Mouse (Mus musculus) lung, embryonic 15.5 days (tissue): ENCODE measurements around the gene Dock1. TPM values are rescaled to one million over a fixed set of nuclear protein-coding genes. Genes with fewer than 3 reads are reported as not detected.

Source experiments
- ATAC-seq: fragments of 200-750 bp; cut with Nextera tagmentation; 2 replicates; pipeline ENCODE4 v1.8.0; 2017; ENCODE audit warnings: moderate number of reproducible peaks, borderline replicate concordance; ENCODE audit not compliant: low FRiP score, low TSS enrichment; ENCODE audit errors: extremely low read depth
- H3K27ac ChIP-seq: fragments of 300-500 bp; sonication (generic); 2 replicates; pipeline ENCODE4 v1.5.1; 2015; ENCODE audit warnings: moderate library complexity, mild to moderate bottlenecking, inconsistent platforms
- H3K27me3 ChIP-seq: fragments of 300-500 bp; sonication (generic); 2 replicates; pipeline ENCODE4 v1.6.1; 2015; ENCODE audit warnings: inconsistent platforms
- H3K36me3 ChIP-seq: fragments of 300-500 bp; sonication (generic); 2 replicates; pipeline ENCODE4 v1.6.1; 2015; ENCODE audit warnings: inconsistent platforms
- H3K4me1 ChIP-seq: fragments of 300-500 bp; sonication (generic); 2 replicates; pipeline ENCODE4 v1.6.1; 2015; ENCODE audit warnings: inconsistent platforms
- H3K4me2 ChIP-seq: fragments of 300-500 bp; sonication (generic); 2 replicates; pipeline ENCODE4 v1.6.1; 2015; ENCODE audit warnings: inconsistent platforms, mild to moderate bottlenecking, moderate library complexity
- H3K4me3 ChIP-seq: fragments of 300-500 bp; sonication (generic); 2 replicates; pipeline ENCODE4 v1.5.1; 2015; ENCODE audit warnings: mild to moderate bottlenecking, inconsistent platforms
- H3K9ac ChIP-seq: fragments of 300-500 bp; sonication (generic); 2 replicates; pipeline ENCODE4 v1.6.1; 2015; ENCODE audit warnings: inconsistent platforms
- H3K9me3 ChIP-seq: fragments of 300-500 bp; sonication (generic); 2 replicates; pipeline ENCODE4 v1.6.1; 2016; ENCODE audit warnings: inconsistent platforms
- WGBS: fragments of 180-500 bp; shearing (Covaris S2); methylation state at CpG from one replicate; pipeline ENCODE4 v1.1.7; 2015; 5-methylcytosine and 5-hydroxymethylcytosine counted together
- polyA plus RNA-seq: library from polyadenylated mRNA; unstranded; fragments of >200 nt; fragmentation: Nextera tagmentation; extraction: Ambion mirVana; gene quantifications from 2 replicates; pipeline ENCODE4 v1.2.1, GENCODE M21; 2015

Dock1 gene
- polyA plus RNA-seq, 1 experiment from 2014 or later = 43.7 TPM

GRCm38 (mm10) chr7:134725551-134726529 is 55.4 kb downstream of the Dock1 start:
- Histone ChIP-seq H3K4me2 (peak overlapping the region; percentile 31), H3K9ac (no peak overlapping the region), H3K36me3 (no peaks in the 10 kb centered on the region), H3K4me3 (no peak overlapping the region), H3K27ac (peak overlapping the region; percentile 70), H3K9me3 (no peaks in the 10 kb centered on the region), H3K4me1 (peaks cover 23% of the 10 kb centered on the region), H3K27me3 (no peaks in the 10 kb centered on the region)
- peak; percentile 88 for ATAC-seq
- 33% methylated on average over 11 of the region's 11 CpGs for WGBS

- H3K9me3 ChIP-seq = no peaks in the 10 kb centered on the region
- H3K4me1 ChIP-seq = peaks cover 23% of the 10 kb centered on the region
- H3K4me3 ChIP-seq = no peak overlapping the region
- no peak overlapping the region for H3K27ac ChIP-seq
- no peak for ATAC-seq
- 83% methylated on average over 5 of the region's 5 CpGs for WGBS
- H3K9ac ChIP-seq = no peak overlapping the region
- H3K4me2 ChIP-seq = no peak overlapping the region
- H3K36me3 ChIP-seq = peaks cover under 1% of the 10 kb centered on the region; the same call in 1 of the 2 replicates
- H3K27me3 ChIP-seq = no peaks in the 10 kb centered on the region
Observed at GRCm38 (mm10) chr7:134726530-134727258, 56.2 kb downstream of the Dock1 start.

GRCm38 (mm10) chr7:134729348-134729747 is 58.9 kb downstream of the Dock1 start:
- no peak for ATAC-seq
- H3K27me3 ChIP-seq = no peaks in the 10 kb centered on the region

GRCm38 (mm10) chr7:134730406-134731126 is 60.1 kb downstream of the Dock1 start:
- 89% methylated on average over 3 of the region's 3 CpGs for WGBS
- no peak overlapping the region for H3K27ac ChIP-seq
- peaks cover 18% of the 10 kb centered on the region; the same call in 1 of the 2 replicates for H3K36me3 ChIP-seq

More at GRCm38 (mm10) chr7:134729348-134729747, 58.9 kb downstream of the Dock1 start:
- H3K4me3 ChIP-seq = no peak overlapping the region
- H3K4me1 ChIP-seq = peaks cover 20% of the 10 kb centered on the region
- no peak overlapping the region for H3K4me2 ChIP-seq
- no peaks in the 10 kb centered on the region for H3K9me3 ChIP-seq
- H3K9ac ChIP-seq = no peak overlapping the region
- peaks cover 8% of the 10 kb centered on the region; the same call in 1 of the 2 replicates for H3K36me3 ChIP-seq
- no peak overlapping the region for H3K27ac ChIP-seq

GRCm38 (mm10) chr7:134747059-134747458 is 76.6 kb downstream of the Dock1 start:
- H3K9ac ChIP-seq = no peak overlapping the region
- ATAC-seq = no peak
- no peak overlapping the region for H3K4me3 ChIP-seq
- H3K9me3 ChIP-seq = no peaks in the 10 kb centered on the region
- no peak overlapping the region for H3K27ac ChIP-seq
- H3K4me1 ChIP-seq = no peaks in the 10 kb centered on the region
- peaks cover 65% of the 10 kb centered on the region for H3K36me3 ChIP-seq
- WGBS = 96% methylated on average over 4 of the region's 4 CpGs
- no peaks in the 10 kb centered on the region for H3K27me3 ChIP-seq
- no peak overlapping the region for H3K4me2 ChIP-seq

More at GRCm38 (mm10) chr7:134730406-134731126, 60.1 kb downstream of the Dock1 start:
- H3K4me1 ChIP-seq = peaks cover 11% of the 10 kb centered on the region
- no peaks in the 10 kb centered on the region for H3K9me3 ChIP-seq
- no peak for ATAC-seq
- H3K4me2 ChIP-seq = no peak overlapping the region
- no peaks in the 10 kb centered on the region for H3K27me3 ChIP-seq
- H3K9ac ChIP-seq = no peak overlapping the region
- no peak overlapping the region for H3K4me3 ChIP-seq

GRCm38 (mm10) chr7:134748376-134748775 is 77.9 kb downstream of the Dock1 start:
- H3K36me3 ChIP-seq = peaks cover 70% of the 10 kb centered on the region
- H3K4me1 ChIP-seq = no peaks in the 10 kb centered on the region
- ATAC-seq = no peak
- no peak overlapping the region for H3K4me3 ChIP-seq
- no peak overlapping the region for H3K27ac ChIP-seq
- no peaks in the 10 kb centered on the region for H3K27me3 ChIP-seq
- H3K9me3 ChIP-seq = no peaks in the 10 kb centered on the region
- WGBS = 84% methylated on average over 3 of the region's 3 CpGs
- no peak overlapping the region for H3K4me2 ChIP-seq
- no peak overlapping the region for H3K9ac ChIP-seq

GRCm38 (mm10) chr7:134749613-134750012 is 79.2 kb downstream of the Dock1 start:
- Histone ChIP-seq H3K4me2 (no peak overlapping the region), H3K9ac (no peak overlapping the region), H3K9me3 (no peaks in the 10 kb centered on the region), H3K27ac (no peak overlapping the region), H3K27me3 (no peaks in the 10 kb centered on the region), H3K4me1 (no peaks in the 10 kb centered on the region), H3K36me3 (peaks cover 68% of the 10 kb centered on the region), H3K4me3 (no peak overlapping the region)
- 77% methylated on average over 1 of the region's 1 CpGs for WGBS
- ATAC-seq = no peak

- no peak for ATAC-seq
- 88% methylated on average over 3 of the region's 3 CpGs for WGBS
Observed at GRCm38 (mm10) chr7:134751496-134751895, 81.0 kb downstream of the Dock1 start.

GRCm38 (mm10) chr7:134753417-134753816 is 83.0 kb downstream of the Dock1 start:
- Histone ChIP-seq H3K36me3 (peaks cover 71% of the 10 kb centered on the region), H3K4me1 (no peaks in the 10 kb centered on the region), H3K27ac (no peak overlapping the region), H3K27me3 (no peaks in the 10 kb centered on the region), H3K4me3 (no peak overlapping the region), H3K9me3 (no peaks in the 10 kb centered on the region), H3K9ac (no peak overlapping the region), H3K4me2 (no peak overlapping the region)
- 52% methylated on average over 5 of the region's 5 CpGs for WGBS
- ATAC-seq = no peak

More at GRCm38 (mm10) chr7:134751496-134751895, 81.0 kb downstream of the Dock1 start:
- Histone ChIP-seq H3K4me1 (no peaks in the 10 kb centered on the region), H3K9ac (no peak overlapping the region), H3K27ac (no peak overlapping the region), H3K4me3 (no peak overlapping the region), H3K36me3 (peaks cover 73% of the 10 kb centered on the region), H3K9me3 (no peaks in the 10 kb centered on the region), H3K27me3 (no peaks in the 10 kb centered on the region), H3K4me2 (no peak overlapping the region)

- Histone ChIP-seq H3K27me3 (no peaks in the 10 kb centered on the region), H3K4me2 (no peak overlapping the region), H3K27ac (no peak overlapping the region), H3K4me3 (no peak overlapping the region), H3K4me1 (no peaks in the 10 kb centered on the region), H3K9me3 (no peaks in the 10 kb centered on the region), H3K36me3 (peaks cover 81% of the 10 kb centered on the region), H3K9ac (no peak overlapping the region)
- 76% methylated on average over 7 of the region's 7 CpGs for WGBS
- no peak for ATAC-seq
Observed at GRCm38 (mm10) chr7:134757605-134758004, 87.2 kb downstream of the Dock1 start.

GRCm38 (mm10) chr7:134761799-134762198 is 91.3 kb downstream of the Dock1 start:
- Histone ChIP-seq H3K36me3 (peaks cover 90% of the 10 kb centered on the region), H3K4me3 (no peak overlapping the region), H3K4me1 (no peaks in the 10 kb centered on the region), H3K9me3 (no peaks in the 10 kb centered on the region), H3K9ac (no peak overlapping the region), H3K27me3 (no peaks in the 10 kb centered on the region), H3K27ac (no peak overlapping the region), H3K4me2 (no peak overlapping the region)
- 84% methylated on average over 4 of the region's 4 CpGs for WGBS
- no peak for ATAC-seq
